Mouse (Mus musculus): ENCODE results near the gene C2cd2. TPM values are rescaled to one million over a fixed set of nuclear protein-coding genes. Genes with fewer than 3 reads are reported as not detected.

C2cd2 gene
- polyA plus RNA-seq, 1 experiment from 2014 or later: 15.5 TPM

DNA sequence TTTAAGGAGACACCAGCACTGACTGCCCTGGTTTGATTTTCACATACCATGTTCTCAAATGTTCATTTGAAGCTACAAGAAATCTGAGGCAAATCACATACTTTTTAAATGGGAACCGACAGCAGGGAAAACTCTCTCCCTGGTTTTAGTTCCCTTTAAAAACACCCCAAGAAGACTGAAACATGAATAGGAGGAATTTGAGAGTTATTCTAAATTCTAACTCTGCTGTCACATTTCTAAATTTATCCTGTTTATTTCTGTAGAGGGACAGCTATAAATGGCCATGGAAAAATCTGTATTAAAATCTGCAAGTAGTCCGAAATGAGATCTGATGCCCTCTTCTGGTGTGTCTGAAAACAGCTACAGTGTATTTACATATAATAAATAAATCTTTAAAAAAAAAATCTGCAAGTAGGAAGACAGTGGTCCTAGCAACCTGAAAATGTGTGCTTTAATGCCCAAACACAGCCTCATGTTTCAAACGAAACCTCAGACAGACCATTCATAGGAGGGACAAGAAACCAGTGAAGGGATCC, 98.4 kb downstream of the C2cd2 start:
- DNase-seq (ENCODE audit: low spot score) (no peak), ATAC-seq (replicated peaks; ENCODE audit: low FRiP score, low read depth) (no peak)
- 80% methylated on average over 3 of the region's 3 CpGs for WGBS
- H3K4me1 ChIP-seq (replicated peaks; ENCODE audit: insufficient read depth, low read length): no peaks in the 10 kb centered on the region
- H3K27me3 ChIP-seq (ENCODE audit: insufficient read depth, low read length): no peaks in the 10 kb centered on the region
- no peak for TF ChIP-seq CTCF (IDR thresholded peaks at IDR 0.05; ENCODE audit: low read depth)
- no peak overlapping the region for H3K4me2 ChIP-seq (ENCODE audit: low read length)
- no peak overlapping the region for H3K27ac ChIP-seq
- H3K9me3 ChIP-seq (replicated peaks; ENCODE audit: low read length): no peaks in the 10 kb centered on the region
- no peak overlapping the region for H3K4me3 ChIP-seq (replicated peaks; ENCODE audit: low read depth, low read length)
- no peak overlapping the region for H3K9ac ChIP-seq (ENCODE audit: low read depth, low read length)
- H3K36me3 ChIP-seq (ENCODE audit: insufficient read depth, low read length): peaks cover 21% of the 10 kb centered on the region

GRCm38 (mm10) chr16:97856050-97856449, 106.3 kb downstream of the C2cd2 start:
- Histone ChIP-seq H3K27me3 (ENCODE audit: insufficient read depth, low read length) (no peaks in the 10 kb centered on the region), H3K4me3 (replicated peaks; ENCODE audit: low read depth, low read length) (no peak overlapping the region), H3K4me1 (replicated peaks; ENCODE audit: insufficient read depth, low read length) (no peaks in the 10 kb centered on the region), H3K4me2 (ENCODE audit: low read length) (no peak overlapping the region), H3K27ac (no peak overlapping the region), H3K9ac (ENCODE audit: low read depth, low read length) (no peak overlapping the region), H3K9me3 (replicated peaks; ENCODE audit: low read length) (no peaks in the 10 kb centered on the region), H3K36me3 (ENCODE audit: insufficient read depth, low read length) (peaks cover 10% of the 10 kb centered on the region; the same call in 1 of the 2 replicates)
- ATAC-seq (replicated peaks; ENCODE audit: low FRiP score, low read depth) (no peak), DNase-seq (ENCODE audit: low spot score) (no peak)
- TF ChIP-seq CTCF (IDR thresholded peaks at IDR 0.05; ENCODE audit: low read depth): no peak

- DNase-seq (ENCODE audit: low spot score) (peak; percentile 90), ATAC-seq (replicated peaks; ENCODE audit: low FRiP score, low read depth) (peak; percentile 85)
- no peaks in the 10 kb centered on the region for H3K27me3 ChIP-seq (ENCODE audit: insufficient read depth, low read length)
- H3K4me2 ChIP-seq (ENCODE audit: low read length): peak within 1 kb of the TSS; percentile 70
- peak within 1 kb of the TSS; percentile 96 for H3K9ac ChIP-seq (ENCODE audit: low read depth, low read length)
- TF ChIP-seq CTCF (IDR thresholded peaks at IDR 0.05; ENCODE audit: low read depth): no peak
- WGBS: under 1% methylated on average over 31 of the region's 31 CpGs
- 0 out of 2 replicates have a peak, but pooled peaks cover 5% of the 10 kb centered on the region for H3K36me3 ChIP-seq (ENCODE audit: insufficient read depth, low read length)
- peak within 1 kb of the TSS; percentile 79 for H3K4me3 ChIP-seq (replicated peaks; ENCODE audit: low read depth, low read length)
- peaks cover 11% of the 10 kb centered on the region; the same call in 1 of the 2 replicates for H3K4me1 ChIP-seq (replicated peaks; ENCODE audit: insufficient read depth, low read length)
- peak within 1 kb of the TSS; percentile 98 for H3K27ac ChIP-seq
- no peaks in the 10 kb centered on the region for H3K9me3 ChIP-seq (replicated peaks; ENCODE audit: low read length)
These were observed 110.6 kb downstream of the C2cd2 start, which contains the start of gene Prdm15 for GRCm38 (mm10) chr16:97851741-97852319. Prdm15 (minus strand) TSS chr16:97851850.

- Histone ChIP-seq H3K27me3 (ENCODE audit: insufficient read depth, low read length) (no peaks in the 10 kb centered on the region), H3K4me1 (replicated peaks; ENCODE audit: insufficient read depth, low read length) (peaks cover 11% of the 10 kb centered on the region; the same call in 1 of the 2 replicates), H3K9ac (ENCODE audit: low read depth, low read length) (peak overlapping the region; percentile 96), H3K4me2 (ENCODE audit: low read length) (peak overlapping the region; percentile 70), H3K27ac (peak overlapping the region; percentile 98), H3K36me3 (ENCODE audit: insufficient read depth, low read length) (0 out of 2 replicates have a peak, but pooled peaks cover 7% of the 10 kb centered on the region), H3K9me3 (replicated peaks; ENCODE audit: low read length) (no peaks in the 10 kb centered on the region), H3K4me3 (replicated peaks; ENCODE audit: low read depth, low read length) (peak overlapping the region; percentile 79)
- DNase-seq (ENCODE audit: low spot score) (peak; percentile 90), ATAC-seq (replicated peaks; ENCODE audit: low FRiP score, low read depth) (peak; percentile 94)
- WGBS: under 1% methylated on average over 72 of the region's 77 CpGs
- no peak for TF ChIP-seq CTCF (IDR thresholded peaks at IDR 0.05; ENCODE audit: low read depth)
These were observed 111.2 kb downstream of the C2cd2 start for GRCm38 (mm10) chr16:97851061-97851740.

- WGBS: 0% methylated on average over 9 of the region's 11 CpGs
- Histone ChIP-seq H3K4me3 (replicated peaks; ENCODE audit: low read depth, low read length) (peak overlapping the region; percentile 79), H3K9ac (ENCODE audit: low read depth, low read length) (peak overlapping the region; percentile 96), H3K36me3 (ENCODE audit: insufficient read depth, low read length) (0 out of 2 replicates have a peak, but pooled peaks cover 7% of the 10 kb centered on the region), H3K9me3 (replicated peaks; ENCODE audit: low read length) (no peaks in the 10 kb centered on the region), H3K27me3 (ENCODE audit: insufficient read depth, low read length) (no peaks in the 10 kb centered on the region), H3K4me2 (ENCODE audit: low read length) (peak overlapping the region; percentile 70), H3K27ac (peak overlapping the region; percentile 98), H3K4me1 (replicated peaks; ENCODE audit: insufficient read depth, low read length) (peaks cover 11% of the 10 kb centered on the region; the same call in 1 of the 2 replicates)
- DNase-seq (ENCODE audit: low spot score) (peak; percentile 63), ATAC-seq (replicated peaks; ENCODE audit: low FRiP score, low read depth) (no peak)
- TF ChIP-seq CTCF (IDR thresholded peaks at IDR 0.05; ENCODE audit: low read depth): no peak
These were observed 111.7 kb downstream of the C2cd2 start for GRCm38 (mm10) chr16:97850667-97851060.

GRCm38 (mm10) chr16:97848832-97849231, 113.6 kb downstream of the C2cd2 start:
- no peak overlapping the region for H3K4me2 ChIP-seq (ENCODE audit: low read length)
- no peak overlapping the region for H3K9ac ChIP-seq (ENCODE audit: low read depth, low read length)
- TF ChIP-seq CTCF (IDR thresholded peaks at IDR 0.05; ENCODE audit: low read depth): no peak
- peaks cover 11% of the 10 kb centered on the region; the same call in 1 of the 2 replicates for H3K4me1 ChIP-seq (replicated peaks; ENCODE audit: insufficient read depth, low read length)
- no peaks in the 10 kb centered on the region for H3K27me3 ChIP-seq (ENCODE audit: insufficient read depth, low read length)
- H3K36me3 ChIP-seq (ENCODE audit: insufficient read depth, low read length): 0 out of 2 replicates have a peak, but pooled peaks cover 7% of the 10 kb centered on the region
- H3K4me3 ChIP-seq (replicated peaks; ENCODE audit: low read depth, low read length): no peak overlapping the region
- no peaks in the 10 kb centered on the region for H3K9me3 ChIP-seq (replicated peaks; ENCODE audit: low read length)
- no peak overlapping the region for H3K27ac ChIP-seq
- no peak for ATAC-seq (replicated peaks; ENCODE audit: low FRiP score, low read depth)
- WGBS: 74% methylated on average over 6 of the region's 6 CpGs
- DNase-seq (ENCODE audit: low spot score): no peak

All from kidney, postnatal 0 days (tissue).